Mouse (Mus musculus): ENCODE data around the gene Hspb1.

Gene Hspb1

GRCm38 (mm10) chr5:135888405-135889215 is 891 bp downstream of the Hspb1 start:
- no peak for DNase-seq (ENCODE audit: low spot score)

- DNase-seq (ENCODE audit: low spot score): no peak
Measured at GRCm38 (mm10) chr5:135890323-135890722, 2.6 kb downstream of the Hspb1 start.

- no peak for DNase-seq (ENCODE audit: low spot score)
Measured at GRCm38 (mm10) chr5:135890920-135891319, 3.2 kb downstream of the Hspb1 start.

- no peak for DNase-seq (ENCODE audit: low spot score)
Measured at GRCm38 (mm10) chr5:135892589-135893351, 5.1 kb downstream of the Hspb1 start.

GRCm38 (mm10) chr5:135894958-135895357 is 7.2 kb downstream of the Hspb1 start:
- no peak for DNase-seq (ENCODE audit: low spot score)

GRCm38 (mm10) chr5:135898028-135898427 is 10.3 kb downstream of the Hspb1 start:
- peak; percentile 80 for DNase-seq (ENCODE audit: low spot score)

GRCm38 (mm10) chr5:135898995-135899394 is 11.3 kb downstream of the Hspb1 start:
- DNase-seq (ENCODE audit: low spot score): no peak

GRCm38 (mm10) chr5:135899833-135900232 is 12.1 kb downstream of the Hspb1 start:
- no peak for DNase-seq (ENCODE audit: low spot score)

- peak; percentile 59 for DNase-seq (ENCODE audit: low spot score)
Measured at GRCm38 (mm10) chr5:135900701-135901100, 13.0 kb downstream of the Hspb1 start.

GRCm38 (mm10) chr5:135901354-135902095 is 13.8 kb downstream of the Hspb1 start:
- DNase-seq (ENCODE audit: low spot score): peak; percentile 46

- DNase-seq (ENCODE audit: low spot score): no peak
Measured at GRCm38 (mm10) chr5:135903058-135903457, 15.3 kb downstream of the Hspb1 start.

- peak; percentile 84 for DNase-seq (ENCODE audit: low spot score)
Measured at GRCm38 (mm10) chr5:135903551-135904151, 15.9 kb downstream of the Hspb1 start.

GRCm38 (mm10) chr5:135904259-135904658 is 16.5 kb downstream of the Hspb1 start:
- no peak for DNase-seq (ENCODE audit: low spot score)

GRCm38 (mm10) chr5:135905320-135906225 is 17.9 kb downstream of the Hspb1 start:
- DNase-seq (ENCODE audit: low spot score): peak; percentile 71

- peak; percentile 72 for DNase-seq (ENCODE audit: low spot score)
Measured at GRCm38 (mm10) chr5:135906846-135907245, 19.1 kb downstream of the Hspb1 start.

- peak; percentile 86 for DNase-seq (ENCODE audit: low spot score)
Measured at GRCm38 (mm10) chr5:135907256-135907655, 19.5 kb downstream of the Hspb1 start.

- no peak for DNase-seq (ENCODE audit: low spot score)
Measured at GRCm38 (mm10) chr5:135908185-135908584, 20.5 kb downstream of the Hspb1 start.

- DNase-seq (ENCODE audit: low spot score): peak; percentile 34
Measured at GRCm38 (mm10) chr5:135908989-135909388, 21.3 kb downstream of the Hspb1 start.

GRCm38 (mm10) chr5:135909646-135910045 is 21.9 kb downstream of the Hspb1 start:
- no peak for DNase-seq (ENCODE audit: low spot score)

- DNase-seq (ENCODE audit: low spot score): no peak
Measured at GRCm38 (mm10) chr5:135910813-135911212, 23.1 kb downstream of the Hspb1 start.

All from adipocyte (in vitro differentiated cells).